Mouse (Mus musculus) right cerebral cortex, postnatal 36 days (tissue): Measurements from ENCODE around the gene Klk1b16.
"Not testable (repeated sequence)": the region's sequence is repeated elsewhere in the genome, so short reads cannot be mapped to it uniquely, and the experiment has no call there.

Experiments used
- DNase-seq, 2 experiments: peaks; one replicate each; pipeline ENCODE4 v3.0.0; 2022; ENCODE audit warnings: low spot score in 2 of 2, mixed read lengths in 1 of 2

Klk1b16 gene

DNA sequence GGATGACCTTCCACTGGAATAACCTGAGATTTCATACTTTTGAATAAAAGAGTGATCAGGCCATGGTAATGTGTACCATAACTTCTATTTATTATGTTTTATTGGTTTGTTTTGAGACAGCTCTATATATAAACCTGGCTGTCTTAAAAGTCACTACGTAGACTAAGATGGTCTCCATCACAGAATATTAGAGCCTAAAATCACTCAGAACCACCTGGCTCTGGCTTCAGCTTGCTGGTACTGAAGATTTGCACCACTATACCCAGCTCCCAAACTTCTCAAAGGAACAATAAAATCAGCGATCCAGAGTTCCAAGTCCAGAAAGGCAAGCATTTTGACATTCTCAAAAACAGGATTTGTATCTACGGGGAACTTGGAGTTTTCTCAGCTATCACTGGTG is at the start of gene Klk1b16:
Gene Klk1b16 (plus strand): TSS at position 301 of the 400 bp plus-strand sequence.
- DNase-seq, result no peak

DNA sequence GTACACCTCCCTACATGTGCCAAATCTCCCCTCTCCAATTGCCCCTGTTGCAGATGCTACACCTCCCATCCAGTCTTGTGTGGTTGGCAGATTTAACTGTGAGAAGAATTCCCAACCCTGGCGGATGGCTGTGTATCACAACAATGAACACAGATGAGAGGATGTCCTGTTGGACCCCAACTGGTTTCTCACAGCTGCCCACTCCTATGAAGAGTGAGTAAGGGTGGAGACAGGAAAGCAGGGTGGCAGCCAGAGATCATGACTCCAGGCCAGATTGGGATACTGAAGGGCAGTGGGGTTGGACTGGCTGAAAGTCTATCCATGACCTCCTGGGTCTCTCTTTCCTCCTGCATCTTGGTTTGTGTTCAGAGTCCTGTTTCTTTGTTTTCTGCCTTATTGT is 40.5 kb upstream of the Klk1b16 start:
- no peak for DNase-seq

DNA sequence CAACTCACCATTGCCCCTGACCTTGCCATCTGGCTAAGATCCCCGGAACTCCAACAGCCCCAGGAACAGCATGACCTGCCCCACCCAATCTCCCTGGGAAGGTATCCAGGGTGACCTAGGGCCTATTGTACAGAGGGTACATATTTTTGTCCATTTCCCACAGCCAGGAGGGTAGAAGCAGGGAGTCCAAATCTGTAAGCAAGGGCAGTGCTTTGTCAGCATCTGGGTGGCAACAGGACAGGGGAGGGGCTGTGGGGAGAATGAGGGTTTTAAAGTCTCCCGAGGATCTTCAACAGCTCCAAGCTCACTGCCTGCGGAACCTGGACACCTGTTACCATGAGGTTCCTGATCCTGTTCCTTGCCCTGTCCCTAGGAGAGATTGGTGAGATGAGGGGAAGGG is 34.5 kb upstream of the Klk1b16 start, which contains the start of gene Klk1b21:
Gene Klk1b21 (plus strand): TSS at position 301 of the 400 bp plus-strand sequence.
- not testable (repeated sequence) for DNase-seq

DNA sequence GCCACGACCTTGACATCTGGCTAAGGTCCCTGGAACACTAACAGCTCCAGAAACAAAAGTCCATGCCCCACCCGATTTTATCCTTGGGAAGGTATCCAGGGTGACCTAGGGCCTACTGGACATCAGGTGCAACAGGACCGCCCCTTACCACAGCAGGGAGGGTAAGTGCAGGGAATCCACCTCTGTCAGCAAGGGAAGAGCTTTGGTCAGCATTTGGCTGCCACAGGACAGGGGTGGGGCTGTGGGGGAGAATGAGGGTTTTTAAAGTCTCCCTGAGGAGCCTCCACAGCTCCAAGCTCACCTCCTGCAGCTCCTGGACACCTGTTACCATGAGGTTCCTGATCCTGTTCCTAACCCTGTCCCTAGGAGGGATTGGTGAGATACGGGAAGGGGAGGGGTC is 24.2 kb upstream of the Klk1b16 start, which contains the start of gene Klk1b22:
Gene Klk1b22 (plus strand): TSS at position 301 of the 400 bp plus-strand sequence.
- no peak for DNase-seq

DNA sequence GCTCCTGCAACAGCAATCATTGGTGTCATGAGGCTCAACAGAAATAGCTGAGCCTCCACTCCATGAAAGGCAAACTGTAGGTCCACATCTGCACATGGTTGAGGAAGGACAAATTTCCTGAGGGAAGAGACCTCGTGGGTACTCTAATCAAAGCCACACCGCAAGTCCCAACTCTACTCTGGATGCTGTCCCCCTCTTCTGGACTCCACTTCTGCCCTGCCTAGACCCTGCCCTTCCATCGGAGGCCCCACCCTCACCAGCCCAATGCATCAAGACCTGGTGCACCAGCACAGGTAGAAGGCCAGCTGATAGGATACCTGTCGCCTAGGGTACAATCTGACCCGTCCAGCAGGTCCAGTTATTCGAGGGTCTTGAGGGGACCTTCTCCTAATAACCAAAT is 13.1 kb upstream of the Klk1b16 start:
- no peak for DNase-seq

DNA sequence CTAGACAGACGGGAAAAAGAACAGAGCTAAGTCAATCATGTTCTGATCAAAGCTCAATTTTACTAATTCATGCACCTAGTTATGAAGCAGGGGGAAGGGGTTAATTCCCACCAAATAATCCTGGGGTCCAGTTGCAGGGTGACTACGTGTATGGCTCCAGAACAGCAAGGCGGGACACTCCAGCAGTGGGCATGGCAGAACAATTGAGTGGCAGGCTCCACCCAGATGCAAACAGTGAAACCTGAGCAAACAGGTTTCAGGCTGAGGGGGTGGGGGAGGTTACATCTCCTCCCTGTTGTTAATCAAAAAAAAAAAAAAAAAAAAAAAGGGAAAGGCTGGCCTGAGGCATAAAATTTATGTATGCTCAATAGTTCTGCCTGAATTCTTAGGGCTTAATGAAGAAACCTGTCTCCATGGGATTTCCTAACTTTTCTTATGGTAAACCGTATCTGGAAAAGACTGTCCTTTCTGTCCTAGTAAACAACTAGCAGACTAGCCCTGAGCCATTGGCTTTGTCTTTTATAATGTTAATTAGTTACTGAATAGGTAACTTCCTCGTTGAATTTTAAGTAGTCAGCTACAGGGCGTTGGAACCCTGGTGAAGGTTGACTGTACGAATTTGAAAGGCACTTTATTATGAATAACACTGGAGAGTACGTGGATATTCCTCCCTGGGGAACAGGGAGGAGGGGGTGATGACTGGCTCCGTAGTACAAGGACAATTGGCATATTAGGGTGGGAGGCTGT is 42.9 kb downstream of the Klk1b16 start:
- no peak for DNase-seq

DNA sequence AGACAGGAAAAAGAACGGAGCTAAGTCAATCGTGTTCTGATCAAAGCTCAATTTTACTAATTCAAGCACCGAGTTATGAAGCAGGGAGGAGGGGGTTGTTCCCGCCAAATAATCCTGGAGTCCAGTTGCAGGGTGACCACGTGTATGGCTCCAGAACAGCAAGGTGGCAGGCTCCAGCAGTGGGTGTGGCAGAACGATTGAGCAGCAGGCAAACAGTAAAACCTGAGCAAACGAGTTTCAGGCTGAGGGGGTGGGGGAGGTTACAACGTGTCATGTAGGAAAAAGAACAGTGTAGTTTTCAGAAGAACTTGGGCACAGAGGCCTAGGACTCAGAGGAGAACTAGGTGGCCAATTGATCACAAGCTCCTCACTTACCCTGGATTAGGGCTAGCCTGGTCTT is 49.9 kb downstream of the Klk1b16 start:
- DNase-seq, result not testable (repeated sequence)

DNA sequence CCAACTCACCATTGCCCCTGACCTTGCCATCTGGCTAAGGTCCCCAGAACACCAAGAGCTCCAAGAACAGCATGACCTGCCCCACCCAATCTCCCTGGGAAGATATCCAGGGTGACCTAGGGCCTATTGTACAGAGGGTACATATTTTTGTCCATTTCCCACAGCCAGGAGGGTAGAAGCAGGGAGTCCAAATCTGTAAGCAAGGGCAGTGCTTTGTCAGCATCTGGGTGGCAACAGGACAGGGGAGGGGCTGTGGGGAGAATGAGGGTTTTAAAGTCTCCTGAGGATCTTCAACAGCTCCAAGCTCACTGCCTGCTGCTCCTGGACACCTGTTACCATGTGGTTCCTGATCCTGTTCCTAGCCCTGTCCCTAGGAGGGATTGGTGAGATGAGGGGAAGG is 51.4 kb downstream of the Klk1b16 start, which contains the start of gene Klk1b24:
Gene Klk1b24 (plus strand): TSS at position 301 of the 400 bp plus-strand sequence.
- DNase-seq, result not testable (repeated sequence)
